In genomic region chr4:40486546-40486945, GRCm38 (mm10) we compare ENCODE assay signal across 24 mouse cellular contexts. TPM values are rescaled to one million over a fixed set of nuclear protein-coding genes. Genes with fewer than 3 reads are reported as not detected.
DNase-seq lines count a peak whose midpoint lies in the region; ATAC-seq and TF ChIP-seq lines count a peak whose summit lies in the region.
"Had no signal": no experiment of that assay in that cellular context is flagged by ENCODE, and none has a peak within 500 bp of the region (broad histone marks: within the 10 kb centered on the region; RNA-seq: fewer than 3 reads in every experiment).

No protein-coding gene starts in this region.

- ATAC-seq in liver, embryonic 12.5 days, result no peak
- ATAC-seq: forebrain, embryonic 15.5 days had no signal

- H3K27ac ChIP-seq in liver, embryonic 12.5 days, result no peak overlapping the region
- H3K27ac ChIP-seq: embryonic facial prominence, embryonic 15.5 days; forebrain, embryonic 10.5 days; forebrain, embryonic 15.5 days; heart, adult 2 months; heart, embryonic 15.5 days; hindbrain, embryonic 10.5 days; hindbrain, embryonic 15.5 days had no signal

- no peaks in the 10 kb centered on the region for H3K4me1 ChIP-seq in liver, embryonic 12.5 days
- H3K4me1 ChIP-seq: embryonic facial prominence, embryonic 15.5 days; forebrain, embryonic 10.5 days; forebrain, embryonic 15.5 days; heart, embryonic 15.5 days; hindbrain, embryonic 10.5 days; hindbrain, embryonic 15.5 days had no signal

- 59% methylated on average over 6 of the region's 6 CpGs for WGBS in liver, embryonic 12.5 days (ENCODE audit: insufficient replicate concordance)

- no peak for TF ChIP-seq POLR2A in brain, embryonic 14.5 days (IDR thresholded peaks at IDR 0.05; ENCODE audit: borderline replicate concordance, extremely low read depth, insufficient read depth, insufficient read length, poor library complexity, severe bottlenecking)

- H3K27me3 ChIP-seq in liver, embryonic 12.5 days (replicated peaks), result no peaks in the 10 kb centered on the region
- H3K27me3 ChIP-seq: embryonic facial prominence, embryonic 15.5 days; forebrain, embryonic 15.5 days; heart, embryonic 15.5 days; hindbrain, embryonic 15.5 days had no signal

- peak; percentile 55 for DNase-seq in heart, adult 11 months
- no peak for DNase-seq in heart, postnatal 14 days
- peak; percentile 29 to 35 for DNase-seq in left cerebral cortex, postnatal 36 days (ENCODE audit: low spot score in 2 of 2)
- no peak for DNase-seq in left cerebral cortex, adult 11 months (ENCODE audit: low spot score)
- DNase-seq in brain, adult 2 months (ENCODE audit: low read depth, low spot score), result peak; percentile 69
- DNase-seq in brain, embryonic 14.5 days (ENCODE audit: low read depth), result peak; percentile 19
- DNase-seq: adrenal gland, adult 2 months; adrenal gland, postnatal 25 days; cerebellum, adult 11 months; cerebellum, adult 8-10 months; cerebellum, postnatal 14 days; embryo, embryonic 11 days; gastrocnemius, postnatal 10 days; heart, adult 2 months had no signal

- no peak overlapping the region for H3K9ac ChIP-seq in liver, embryonic 12.5 days
- H3K9ac ChIP-seq: embryonic facial prominence, embryonic 15.5 days; forebrain, embryonic 15.5 days; heart, embryonic 15.5 days; hindbrain, embryonic 15.5 days had no signal

- no peak overlapping the region for H3K4me2 ChIP-seq in liver, embryonic 12.5 days
- H3K4me2 ChIP-seq: embryonic facial prominence, embryonic 15.5 days; forebrain, embryonic 15.5 days; heart, embryonic 11.5 days; heart, embryonic 15.5 days; hindbrain, embryonic 15.5 days had no signal

- H3K4me3 ChIP-seq in liver, embryonic 12.5 days, result no peak overlapping the region
- H3K4me3 ChIP-seq: embryonic facial prominence, embryonic 15.5 days; erythroblast, embryonic 14.5 days; forebrain, embryonic 10.5 days; forebrain, embryonic 15.5 days; heart, adult 2 months; heart, embryonic 15.5 days; hindbrain, embryonic 10.5 days; hindbrain, embryonic 15.5 days had no signal

- no peak for TF ChIP-seq CTCF in brain, embryonic 14.5 days (IDR thresholded peaks at IDR 0.05; ENCODE audit: borderline replicate concordance, extremely low read depth, insufficient read depth, insufficient read length)

- no peaks in the 10 kb centered on the region for H3K36me3 ChIP-seq in liver, embryonic 12.5 days
- H3K36me3 ChIP-seq: embryonic facial prominence, embryonic 15.5 days; forebrain, embryonic 10.5 days; forebrain, embryonic 15.5 days; heart, embryonic 15.5 days; hindbrain, embryonic 10.5 days; hindbrain, embryonic 15.5 days had no signal

- H3K9me3 ChIP-seq in liver, embryonic 12.5 days (replicated peaks), result no peaks in the 10 kb centered on the region
- H3K9me3 ChIP-seq: embryonic facial prominence, embryonic 15.5 days; forebrain, embryonic 10.5 days; forebrain, embryonic 15.5 days; heart, embryonic 15.5 days; hindbrain, embryonic 10.5 days; hindbrain, embryonic 15.5 days had no signal

- intact Hi-C loops in heart, postnatal 14 days (cut with DNase I), result no loop called here
- intact Hi-C loops in left cerebral cortex, postnatal 36 days (cut with DNase I), result no loop called here

RNA-seq across cellular contexts. Expression of gene Tmem215, which starts 14.6 kb away (rescaled TPM):
- total RNA-seq in heart, postnatal 14 days (2021), result not detected
- total RNA-seq in left cerebral cortex, postnatal 36 days (2021), result 10 to 100 TPM; 20.5 to 22.0 TPM
- polyA plus RNA-seq in brain, embryonic 14.5 days (2012; rRNA removed), result 0.30 and 0.43 TPM in 2 replicates
- 0.12 and 0.35 TPM in 2 replicates for polyA plus RNA-seq in liver, embryonic 12.5 days (2016; fragmentation: Nextera tagmentation; extraction: Ambion mirVana)
- total RNA-seq: adrenal gland, adult 2 months; adrenal gland, postnatal 25 days; gastrocnemius, postnatal 10 days; heart, postnatal 25 days had no signal
- polyA plus RNA-seq: erythroblast, embryonic 14.5 days had no signal

Comparison
In these comparisons a context has a peak if more than half of its experiments do, and no peak if none do; other contexts are left out.
1. DNase-seq: peak in heart, adult 11 months (single experiment), left cerebral cortex, postnatal 36 days (2 of 2), brain, adult 2 months (single experiment) and brain, embryonic 14.5 days (single experiment); none in heart, postnatal 14 days (0 of 2) and left cerebral cortex, adult 11 months (single experiment).
2. RNA of gene Tmem215, which starts 14.6 kb away (total RNA-seq): 20.5 to 22.0 TPM in left cerebral cortex, postnatal 36 days; not detected in heart, postnatal 14 days; every median in the first group is over 10 times any median in the second.